Mouse (Mus musculus): Measurements from ENCODE around the gene Slc25a39. TPM values are rescaled to one million over a fixed set of nuclear protein-coding genes. Genes with fewer than 3 reads are reported as not detected.
"Not testable (repeated sequence)": the region's sequence is repeated elsewhere in the genome, so short reads cannot be mapped to it uniquely, and the experiment has no call there.

Gene Slc25a39
- polyA plus RNA-seq, 1 experiment from 2014 or later = 234 TPM

DNA sequence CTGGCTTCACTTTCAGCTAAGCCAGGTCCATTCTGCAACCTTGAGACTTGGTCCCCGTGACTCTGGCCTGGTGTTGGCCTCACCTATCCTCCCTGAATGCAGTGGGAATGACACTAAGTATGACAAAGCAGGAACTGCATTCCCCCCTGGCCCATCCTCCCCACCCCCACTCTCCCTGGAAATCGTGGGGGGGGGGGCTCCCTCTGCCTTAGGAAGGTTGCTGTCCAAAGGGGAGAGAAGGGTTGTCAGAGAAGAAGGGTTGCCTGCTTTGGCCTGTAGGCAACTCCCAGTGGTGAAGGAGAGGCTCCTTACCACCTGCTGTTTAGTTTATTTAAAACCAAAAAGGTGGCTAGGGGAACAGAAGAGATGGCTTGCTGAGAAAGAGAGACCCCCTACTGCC is 34.1 kb downstream of the Slc25a39 start:
- no peak overlapping the region for H3K27ac ChIP-seq (ENCODE audit: low read length)
- H3K4me1 ChIP-seq (replicated peaks; ENCODE audit: control insufficient read depth, insufficient read depth, low read length) = peaks cover 9% of the 10 kb centered on the region; the same call in 1 of the 2 replicates
- ATAC-seq (ENCODE audit: low read depth) = no peak
- no peaks in the 10 kb centered on the region for H3K9me3 ChIP-seq (ENCODE audit: control insufficient read depth, low read length)
- 26% methylated on average over 2 of the region's 2 CpGs for WGBS
- H3K27me3 ChIP-seq (ENCODE audit: control insufficient read depth, insufficient read depth, low read depth, low read length) = no peaks in the 10 kb centered on the region; the same call in 1 of the 2 replicates
- no peak overlapping the region for H3K4me3 ChIP-seq (ENCODE audit: low read length)
- no peaks in the 10 kb centered on the region for H3K36me3 ChIP-seq (ENCODE audit: control insufficient read depth, insufficient read depth, low read length)
- H3K4me2 ChIP-seq (ENCODE audit: low read depth, low read length) = no peak overlapping the region
- no peak overlapping the region for H3K9ac ChIP-seq (ENCODE audit: low read length)

DNA sequence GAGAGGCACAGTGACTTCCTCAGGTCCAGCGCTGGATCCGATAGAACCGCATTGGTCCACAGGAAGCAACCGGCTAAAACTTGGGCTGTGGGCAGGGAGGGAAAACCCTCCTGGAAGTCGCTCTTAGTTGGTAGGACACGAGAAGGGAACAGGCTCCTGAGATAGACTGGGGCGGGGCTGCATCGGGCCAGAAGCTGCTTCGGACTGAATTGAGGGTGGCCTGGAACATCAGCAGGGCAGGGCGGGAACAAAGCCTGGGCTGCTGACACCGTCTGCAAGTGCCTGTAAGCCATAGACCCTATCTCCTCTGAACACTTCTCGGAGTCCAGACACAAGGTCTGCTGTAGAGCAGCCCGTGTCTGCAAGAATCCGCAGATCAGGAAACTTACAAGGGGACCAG is 34.8 kb downstream of the Slc25a39 start:
- Histone ChIP-seq H3K9ac (ENCODE audit: low read length) (no peak overlapping the region), H3K4me3 (ENCODE audit: low read length) (no peak overlapping the region), H3K27me3 (ENCODE audit: control insufficient read depth, insufficient read depth, low read depth, low read length) (no peaks in the 10 kb centered on the region; the same call in 1 of the 2 replicates), H3K27ac (ENCODE audit: low read length) (no peak overlapping the region), H3K9me3 (ENCODE audit: control insufficient read depth, low read length) (no peaks in the 10 kb centered on the region), H3K36me3 (ENCODE audit: control insufficient read depth, insufficient read depth, low read length) (no peaks in the 10 kb centered on the region), H3K4me2 (ENCODE audit: low read depth, low read length) (no peak overlapping the region), H3K4me1 (replicated peaks; ENCODE audit: control insufficient read depth, insufficient read depth, low read length) (peaks cover 9% of the 10 kb centered on the region; the same call in 1 of the 2 replicates)
- WGBS = 39% methylated on average over 14 of the region's 14 CpGs
- no peak for ATAC-seq (ENCODE audit: low read depth)

DNA sequence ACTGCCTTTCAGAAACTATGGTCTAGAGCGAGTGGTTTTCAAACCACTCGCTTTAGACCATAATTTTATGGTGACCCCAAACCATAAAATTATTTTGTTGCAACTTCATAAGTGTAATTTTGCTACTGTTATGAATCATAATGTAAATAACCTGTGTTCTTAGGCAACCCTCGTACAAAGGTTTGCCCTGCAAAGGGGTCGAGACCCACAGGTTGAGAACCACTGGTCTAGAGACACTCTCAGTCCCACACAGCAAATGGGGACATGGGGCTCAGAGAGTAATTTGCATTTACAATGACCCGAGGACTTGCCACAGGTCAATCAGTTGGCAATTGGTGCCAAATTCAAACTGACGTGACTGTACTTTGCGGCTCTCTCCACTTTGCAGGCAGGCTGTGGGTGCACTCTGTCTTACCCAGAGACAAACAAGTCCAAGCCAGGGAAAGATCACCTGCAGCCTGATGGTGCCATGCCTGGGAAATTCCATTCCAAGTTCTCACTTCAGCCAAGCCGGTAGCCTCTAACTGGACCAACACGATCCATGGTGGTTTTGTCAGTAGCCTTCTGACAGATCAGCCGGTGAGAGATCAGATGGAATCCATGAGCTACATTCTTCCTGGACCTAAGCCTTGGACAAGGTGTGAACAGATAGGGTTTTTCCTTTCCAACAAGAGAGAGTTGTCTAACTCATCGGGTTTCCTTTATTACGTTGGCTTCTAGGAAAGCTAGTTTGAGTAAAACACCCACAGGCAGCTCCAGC is 35.6 kb downstream of the Slc25a39 start:
- H3K36me3 ChIP-seq (ENCODE audit: control insufficient read depth, insufficient read depth, low read length) = no peaks in the 10 kb centered on the region
- no peak overlapping the region for H3K9ac ChIP-seq (ENCODE audit: low read length)
- no peak overlapping the region for H3K4me3 ChIP-seq (ENCODE audit: low read length)
- no peak overlapping the region for H3K27ac ChIP-seq (ENCODE audit: low read length)
- H3K4me1 ChIP-seq (replicated peaks; ENCODE audit: control insufficient read depth, insufficient read depth, low read length) = peaks cover 9% of the 10 kb centered on the region; the same call in 1 of the 2 replicates
- H3K4me2 ChIP-seq (ENCODE audit: low read depth, low read length) = no peak overlapping the region
- WGBS = 76% methylated on average over 12 of the region's 12 CpGs
- H3K9me3 ChIP-seq (ENCODE audit: control insufficient read depth, low read length) = no peaks in the 10 kb centered on the region
- no peak for ATAC-seq (ENCODE audit: low read depth)
- no peaks in the 10 kb centered on the region; the same call in 1 of the 2 replicates for H3K27me3 ChIP-seq (ENCODE audit: control insufficient read depth, insufficient read depth, low read depth, low read length)

DNA sequence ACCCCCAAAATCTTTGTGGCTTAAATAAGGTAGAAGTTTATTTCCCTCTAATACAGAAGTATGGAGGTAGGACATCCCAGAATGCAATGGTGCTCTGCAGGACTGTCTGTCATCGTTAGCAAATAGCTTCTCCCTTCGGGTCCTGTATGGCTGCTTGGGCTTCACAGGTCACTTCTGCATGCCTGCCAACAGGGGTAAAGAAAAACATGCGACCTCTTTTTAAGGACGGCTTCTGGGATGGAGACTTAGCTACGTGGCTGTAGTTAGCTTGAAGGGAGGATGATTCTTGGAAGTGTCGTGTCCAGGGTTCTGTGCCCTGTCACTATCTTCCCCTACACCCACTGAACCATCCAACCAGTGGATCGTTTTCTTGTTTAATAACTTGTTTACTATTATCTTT is 37.5 kb downstream of the Slc25a39 start:
- no peaks in the 10 kb centered on the region for H3K9me3 ChIP-seq (ENCODE audit: control insufficient read depth, low read length)
- no peak for ATAC-seq (ENCODE audit: low read depth)
- WGBS = 30% methylated on average over 7 of the region's 7 CpGs

DNA sequence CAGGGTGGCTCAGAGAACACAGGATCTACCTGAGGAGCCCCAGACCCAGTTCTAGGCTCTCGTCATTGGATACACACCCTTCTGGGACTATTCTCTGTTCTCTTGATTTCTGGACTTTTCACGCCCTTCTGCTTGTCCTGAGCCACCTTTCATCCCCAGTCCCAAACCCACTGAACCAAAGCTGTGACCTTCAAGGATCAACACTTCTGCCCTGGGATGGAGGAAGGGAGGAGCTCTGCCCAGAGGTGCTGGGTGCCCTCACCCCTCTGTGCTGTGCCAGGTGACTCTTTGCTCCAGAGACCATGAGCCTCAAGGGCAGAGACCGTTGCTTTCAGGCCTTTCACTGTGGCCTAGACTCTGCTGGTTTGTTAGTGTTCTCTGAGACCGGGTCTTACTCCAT is 38.5 kb downstream of the Slc25a39 start:
- Histone ChIP-seq H3K9ac (ENCODE audit: low read length) (no peak overlapping the region), H3K27ac (ENCODE audit: low read length) (no peak overlapping the region)

More for the DNA sequence above, 37.5 kb downstream of the Slc25a39 start:
- Histone ChIP-seq H3K4me3 (ENCODE audit: low read length) (no peak overlapping the region), H3K9ac (ENCODE audit: low read length) (no peak overlapping the region), H3K27ac (ENCODE audit: low read length) (no peak overlapping the region), H3K4me1 (replicated peaks; ENCODE audit: control insufficient read depth, insufficient read depth, low read length) (peaks cover 2% of the 10 kb centered on the region; the same call in 1 of the 2 replicates), H3K27me3 (ENCODE audit: control insufficient read depth, insufficient read depth, low read depth, low read length) (no peaks in the 10 kb centered on the region; the same call in 1 of the 2 replicates), H3K4me2 (ENCODE audit: low read depth, low read length) (no peak overlapping the region), H3K36me3 (ENCODE audit: control insufficient read depth, insufficient read depth, low read length) (no peaks in the 10 kb centered on the region)

DNA sequence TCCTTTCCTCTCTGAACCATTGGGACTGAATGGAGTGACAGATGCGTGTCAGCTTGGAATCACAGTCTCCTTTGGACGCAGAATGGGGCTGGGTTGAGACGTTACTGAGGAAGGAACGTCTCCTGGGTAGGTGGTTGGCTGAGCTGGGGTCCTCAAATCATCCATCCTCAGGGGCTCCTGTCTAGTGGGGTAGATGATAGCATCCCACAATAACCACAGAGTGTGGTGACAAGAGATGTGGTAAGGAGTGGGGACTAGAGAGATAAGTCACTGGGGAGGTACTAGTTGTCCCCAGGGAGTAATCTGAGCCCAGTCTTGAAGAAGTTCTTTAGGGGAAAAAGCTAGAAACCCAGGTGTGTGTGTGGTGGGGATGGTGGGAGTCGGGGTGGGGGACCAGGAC is 39.4 kb downstream of the Slc25a39 start:
- WGBS = 75% methylated on average over 5 of the region's 5 CpGs
- ATAC-seq (ENCODE audit: low read depth) = no peak
- Histone ChIP-seq H3K4me3 (ENCODE audit: low read length) (no peak overlapping the region), H3K27ac (ENCODE audit: low read length) (no peak overlapping the region), H3K27me3 (ENCODE audit: control insufficient read depth, insufficient read depth, low read depth, low read length) (no peaks in the 10 kb centered on the region; the same call in 1 of the 2 replicates), H3K9me3 (ENCODE audit: control insufficient read depth, low read length) (no peaks in the 10 kb centered on the region), H3K4me2 (ENCODE audit: low read depth, low read length) (no peak overlapping the region), H3K36me3 (ENCODE audit: control insufficient read depth, insufficient read depth, low read length) (no peaks in the 10 kb centered on the region), H3K4me1 (replicated peaks; ENCODE audit: control insufficient read depth, insufficient read depth, low read length) (no peaks in the 10 kb centered on the region), H3K9ac (ENCODE audit: low read length) (no peak overlapping the region)

More for the DNA sequence above, 38.5 kb downstream of the Slc25a39 start:
- Histone ChIP-seq H3K4me2 (ENCODE audit: low read depth, low read length) (no peak overlapping the region), H3K36me3 (ENCODE audit: control insufficient read depth, insufficient read depth, low read length) (no peaks in the 10 kb centered on the region), H3K4me3 (ENCODE audit: low read length) (no peak overlapping the region), H3K27me3 (ENCODE audit: control insufficient read depth, insufficient read depth, low read depth, low read length) (no peaks in the 10 kb centered on the region; the same call in none of the 2 replicates), H3K9me3 (ENCODE audit: control insufficient read depth, low read length) (no peaks in the 10 kb centered on the region), H3K4me1 (replicated peaks; ENCODE audit: control insufficient read depth, insufficient read depth, low read length) (no peaks in the 10 kb centered on the region)
- WGBS = 67% methylated on average over 4 of the region's 4 CpGs
- no peak for ATAC-seq (ENCODE audit: low read depth)

DNA sequence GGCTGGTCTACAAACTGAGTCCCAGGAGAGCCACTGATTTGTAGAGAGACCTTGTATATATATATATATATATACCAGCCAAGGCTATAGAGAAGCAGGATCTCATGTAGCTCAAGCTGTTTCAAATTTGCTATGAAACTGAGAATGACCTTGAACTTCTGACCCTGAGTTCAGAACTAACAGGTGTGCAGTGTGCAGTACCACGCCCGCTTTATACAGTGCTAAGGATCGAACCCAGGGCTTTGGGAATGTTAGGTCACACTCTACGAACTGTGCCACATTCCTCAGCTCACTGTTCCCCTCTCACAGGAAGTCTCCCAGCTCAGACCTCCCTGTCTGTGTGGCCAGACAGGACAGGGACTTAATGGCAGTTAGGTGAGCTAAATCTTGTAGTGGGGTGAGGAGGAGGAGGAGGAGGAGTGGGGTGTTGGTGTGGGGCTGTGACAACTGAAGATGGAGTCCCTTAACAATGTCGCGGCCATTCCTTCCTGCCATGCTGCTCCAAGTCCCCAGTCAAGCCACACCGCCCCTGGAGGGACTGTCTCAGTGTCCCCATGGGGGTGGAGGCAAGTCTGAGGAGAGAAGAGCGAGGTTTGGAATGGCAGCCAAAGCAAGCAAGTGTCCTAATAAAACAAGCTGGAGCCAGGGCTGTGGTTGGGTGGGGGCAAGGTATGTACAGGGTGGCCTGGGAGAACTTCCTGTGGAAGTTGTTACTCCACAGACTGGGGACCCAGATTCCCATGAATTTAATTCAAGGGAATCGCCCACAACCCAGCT is 40.1 kb downstream of the Slc25a39 start:
- Histone ChIP-seq H3K9ac (ENCODE audit: low read length) (no peak overlapping the region), H3K4me2 (ENCODE audit: low read depth, low read length) (no peak overlapping the region), H3K4me1 (replicated peaks; ENCODE audit: control insufficient read depth, insufficient read depth, low read length) (no peaks in the 10 kb centered on the region), H3K4me3 (ENCODE audit: low read length) (no peak overlapping the region), H3K9me3 (ENCODE audit: control insufficient read depth, low read length) (no peaks in the 10 kb centered on the region), H3K27ac (ENCODE audit: low read length) (no peak overlapping the region), H3K27me3 (ENCODE audit: control insufficient read depth, insufficient read depth, low read depth, low read length) (no peaks in the 10 kb centered on the region; the same call in 1 of the 2 replicates), H3K36me3 (ENCODE audit: control insufficient read depth, insufficient read depth, low read length) (no peaks in the 10 kb centered on the region)
- ATAC-seq (ENCODE audit: low read depth) = no peak
- 67% methylated on average over 9 of the region's 9 CpGs for WGBS

DNA sequence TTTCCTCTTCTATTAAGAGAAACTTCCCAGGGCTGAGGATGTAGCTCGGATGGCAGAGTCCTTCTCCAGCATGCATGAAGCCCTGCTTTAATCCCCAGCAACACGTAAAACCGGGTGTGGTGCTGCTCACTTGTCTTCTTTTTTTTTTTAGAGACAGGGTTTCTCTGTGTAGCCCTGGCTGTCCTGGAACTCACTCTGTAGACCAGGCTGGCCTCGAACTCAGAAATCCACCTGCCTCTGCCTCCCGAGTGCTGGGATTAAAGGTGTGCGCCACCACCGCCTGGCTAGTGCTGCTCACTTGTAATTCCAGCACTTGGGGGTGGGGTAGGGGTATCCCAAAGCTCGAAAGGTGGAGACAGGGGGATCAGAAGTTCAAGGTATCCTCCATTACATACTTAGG is 41.6 kb downstream of the Slc25a39 start, which contains the start of gene Slc4a1:
Slc4a1 (minus strand) TSS at position 101 of the 400 bp plus-strand sequence.
- H3K9ac ChIP-seq (ENCODE audit: low read length); H3K36me3 ChIP-seq (ENCODE audit: control insufficient read depth, insufficient read depth, low read length); H3K27ac ChIP-seq (ENCODE audit: low read length); H3K4me3 ChIP-seq (ENCODE audit: low read length); H3K27me3 ChIP-seq (ENCODE audit: control insufficient read depth, insufficient read depth, low read depth, low read length); H3K4me2 ChIP-seq (ENCODE audit: low read depth, low read length); H3K9me3 ChIP-seq (ENCODE audit: control insufficient read depth, low read length); H3K4me1 ChIP-seq (replicated peaks; ENCODE audit: control insufficient read depth, insufficient read depth, low read length); ATAC-seq (ENCODE audit: low read depth): not testable (repeated sequence)
- WGBS = 82% methylated on average over 7 of the region's 8 CpGs

DNA sequence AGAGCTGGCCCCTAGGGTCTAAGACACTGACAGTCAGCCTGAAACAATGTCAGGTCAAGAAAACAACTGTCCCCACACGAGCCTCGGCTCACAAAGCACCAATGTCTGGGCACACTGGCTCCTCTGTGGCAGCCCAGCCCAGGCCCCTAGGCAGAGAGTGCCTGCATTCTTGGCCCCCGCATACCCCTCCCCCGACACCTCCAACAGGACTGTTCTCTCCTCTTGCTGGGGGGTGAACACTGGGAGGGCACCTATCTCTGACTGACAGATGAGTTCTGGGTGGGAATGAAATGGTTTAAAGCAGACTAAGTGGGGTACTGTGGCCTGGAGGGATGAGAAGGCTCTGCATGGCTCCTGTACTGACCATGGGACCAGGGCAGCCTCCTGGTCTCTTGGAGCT is 42.0 kb downstream of the Slc25a39 start:
- Histone ChIP-seq H3K27ac (ENCODE audit: low read length) (no peak overlapping the region), H3K9me3 (ENCODE audit: control insufficient read depth, low read length) (no peaks in the 10 kb centered on the region), H3K4me2 (ENCODE audit: low read depth, low read length) (no peak overlapping the region), H3K9ac (ENCODE audit: low read length) (no peak overlapping the region), H3K36me3 (ENCODE audit: control insufficient read depth, insufficient read depth, low read length) (no peaks in the 10 kb centered on the region), H3K4me1 (replicated peaks; ENCODE audit: control insufficient read depth, insufficient read depth, low read length) (no peaks in the 10 kb centered on the region), H3K27me3 (ENCODE audit: control insufficient read depth, insufficient read depth, low read depth, low read length) (peaks cover 2% of the 10 kb centered on the region; the same call in 1 of the 2 replicates), H3K4me3 (ENCODE audit: low read length) (no peak overlapping the region)
- WGBS = 55% methylated on average over 4 of the region's 4 CpGs
- ATAC-seq (ENCODE audit: low read depth) = no peak

All from lung, embryonic 16.5 days (tissue).